Mouse (Mus musculus): Measurements from ENCODE around the gene Fam186b.

Gene Fam186b

DNA sequence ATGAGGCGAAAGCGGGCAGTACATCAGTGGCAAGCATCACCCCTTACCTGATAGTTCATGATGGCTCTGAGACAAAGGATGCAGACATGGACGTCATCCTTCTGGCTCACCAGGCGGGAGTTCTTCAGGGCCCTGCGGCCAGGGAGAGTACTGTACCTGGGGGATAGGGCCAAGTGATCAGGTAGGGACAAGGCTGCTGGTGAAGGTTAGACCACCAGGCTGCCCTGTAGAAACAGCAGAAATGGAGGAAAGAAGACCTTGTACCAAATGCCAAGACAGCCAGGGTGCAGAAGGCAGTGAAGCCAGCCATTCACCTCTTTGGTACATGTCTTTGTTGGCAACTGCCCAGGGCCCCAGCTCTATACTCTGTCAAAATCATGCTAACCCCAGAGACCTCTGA is 32.3 kb upstream of the Fam186b start:
- ChIA-PET POLR2A (no interaction called here), CTCF (interaction anchor here (0.6 to 1.5 kb wide), 11 partner anchors 9 to 850 kb away, joined by 3 to 9 read pairs (median 3); no protein-coding TSS in a partner anchor)

DNA sequence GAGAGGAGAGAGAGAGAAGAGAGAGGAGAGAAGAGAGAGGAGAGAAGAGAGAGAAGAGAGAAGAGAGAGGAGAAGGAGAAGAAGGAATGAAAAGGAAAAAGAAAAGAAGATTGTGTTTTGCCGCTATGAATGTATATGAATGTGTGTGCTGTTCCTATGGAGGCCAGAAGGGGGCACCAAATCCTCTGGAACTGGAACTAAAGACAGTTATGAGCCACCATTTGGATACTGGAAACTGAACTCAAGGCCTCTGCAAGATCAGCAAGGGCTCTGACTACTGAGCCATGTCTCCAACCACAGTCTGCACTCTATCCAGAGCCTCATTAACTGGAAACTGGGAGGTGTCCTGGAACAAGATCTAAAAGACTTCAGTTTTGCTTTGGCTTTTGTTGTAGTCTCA is 31.3 kb upstream of the Fam186b start:
- CTCF ChIA-PET = interaction anchor here (0.6 to 2.0 kb wide), 12 partner anchors 10 to 1153 kb away, joined by 3 to 12 read pairs (median 4); partner anchors contain the start of gene Fmnl3 (in 1 of the 4)

GRCm38 (mm10) chr15:99326407-99326806 is 30.7 kb upstream of the Fam186b start:
- ChIA-PET CTCF (interaction anchor here (0.6 to 2.0 kb wide), 15 partner anchors 9 to 1154 kb away, joined by 3 to 12 read pairs (median 4); partner anchors contain the start of gene Fmnl3 (in 1 of the 4)), POLR2A (interaction anchor here in 1 of 4 experiments (0.7 kb wide), 2 partner anchors 9 to 34 kb away, joined by 4 read pairs; no protein-coding TSS in a partner anchor)

More for the DNA sequence above, 31.3 kb upstream of the Fam186b start:
- POLR2A ChIA-PET = interaction anchor here in 1 of 4 experiments (0.7 kb wide), 1 partner anchor 34 kb away, joined by 4 read pairs; no protein-coding TSS in a partner anchor

DNA sequence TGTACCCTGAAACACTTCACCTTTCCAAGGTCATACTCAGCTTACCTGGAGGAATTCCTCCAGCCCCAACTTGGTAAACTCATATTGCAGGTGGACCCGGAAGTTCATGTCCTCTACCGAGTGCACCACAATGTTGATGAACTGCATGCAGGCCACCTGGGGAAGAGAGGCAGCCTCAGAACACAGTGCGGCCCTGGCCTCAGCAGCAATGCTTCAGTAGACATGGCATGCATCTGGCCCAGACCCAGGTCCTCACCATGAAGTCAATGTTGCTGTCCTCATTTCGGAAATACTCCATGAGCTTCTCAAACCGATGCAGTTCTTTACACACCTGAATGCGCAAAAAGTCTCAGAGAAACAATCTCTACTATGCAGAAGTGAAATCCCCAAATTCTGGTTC is 29.9 kb upstream of the Fam186b start:
- ChIA-PET POLR2A (interaction anchor here in 1 of 4 experiments (0.7 kb wide), 1 partner anchor 8 kb away, joined by 4 read pairs; no protein-coding TSS in a partner anchor), CTCF (interaction anchor here in 3 of 4 experiments (0.5 to 2.0 kb wide), 8 partner anchors 8 to 448 kb away, joined by 3 to 12 read pairs (median 4); partner anchors contain the start of gene Fmnl3 (in 1 of the 3))

DNA sequence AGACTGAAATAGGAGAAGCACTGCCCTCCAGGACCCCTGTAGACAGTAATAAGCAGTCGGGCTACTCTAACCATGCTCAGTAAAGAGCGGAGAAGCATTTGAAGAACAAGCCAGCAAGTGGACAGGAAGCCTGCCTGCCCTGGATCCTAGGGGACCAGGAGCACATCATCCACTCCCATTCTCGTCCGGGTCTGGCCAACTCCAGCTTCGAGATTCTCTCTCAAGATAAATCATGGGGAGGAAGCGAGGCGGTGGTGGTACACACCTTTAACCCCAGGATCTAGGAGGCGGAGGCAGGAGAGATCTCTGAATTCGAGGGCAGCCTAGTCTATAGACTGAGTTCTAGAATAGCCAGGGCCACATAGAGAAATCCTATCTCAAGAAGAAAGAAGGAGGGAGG is 28.5 kb upstream of the Fam186b start:
- ChIA-PET CTCF (interaction anchor here in 3 of 4 experiments (0.6 to 1.7 kb wide), 3 partner anchors 54 to 273 kb away, joined by 3 to 8 read pairs (median 4); no protein-coding TSS in a partner anchor), POLR2A (interaction anchor here in 1 of 4 experiments (0.7 to 1.5 kb wide), 6 partner anchors 9 to 90 kb away, joined by 3 read pairs; no protein-coding TSS in a partner anchor)

DNA sequence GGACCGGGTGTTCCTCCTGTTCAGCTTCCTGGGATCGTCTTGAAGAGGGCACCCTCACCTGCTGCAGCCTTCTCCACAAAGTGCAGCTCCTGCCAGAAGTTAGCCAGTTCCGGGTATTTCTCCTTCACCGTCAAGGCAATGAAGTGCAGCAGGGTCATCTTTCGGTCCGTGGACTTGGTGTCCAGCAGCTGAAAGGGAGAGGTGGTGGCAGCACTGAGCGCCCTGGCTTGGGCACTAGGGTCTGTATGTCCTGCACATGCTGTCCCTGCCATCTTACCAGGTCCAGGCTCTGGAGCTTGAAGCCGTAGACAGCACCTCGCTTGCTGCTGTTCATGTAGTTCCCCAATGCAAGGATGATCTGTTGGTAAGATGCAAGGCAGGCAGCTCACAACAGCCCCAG is 25.3 kb upstream of the Fam186b start:
- ChIA-PET CTCF (interaction anchor here in 1 of 4 experiments (0.6 to 1.3 kb wide), 4 partner anchors 31 to 246 kb away, joined by 3 to 6 read pairs (median 4); no protein-coding TSS in a partner anchor), POLR2A (no interaction called here)

- CTCF ChIA-PET = interaction anchor here in 1 of 4 experiments (0.5 to 1.3 kb wide), 4 partner anchors 32 to 247 kb away, joined by 3 to 5 read pairs (median 4); no protein-coding TSS in a partner anchor
- POLR2A ChIA-PET = interaction anchor here in 3 of 4 experiments (0.6 to 1.5 kb wide), 5 partner anchors 13 to 105 kb away, joined by 3 to 8 read pairs (median 4); no protein-coding TSS in a partner anchor
These were observed 24.5 kb upstream of the Fam186b start for GRCm38 (mm10) chr15:99320168-99320674.

DNA sequence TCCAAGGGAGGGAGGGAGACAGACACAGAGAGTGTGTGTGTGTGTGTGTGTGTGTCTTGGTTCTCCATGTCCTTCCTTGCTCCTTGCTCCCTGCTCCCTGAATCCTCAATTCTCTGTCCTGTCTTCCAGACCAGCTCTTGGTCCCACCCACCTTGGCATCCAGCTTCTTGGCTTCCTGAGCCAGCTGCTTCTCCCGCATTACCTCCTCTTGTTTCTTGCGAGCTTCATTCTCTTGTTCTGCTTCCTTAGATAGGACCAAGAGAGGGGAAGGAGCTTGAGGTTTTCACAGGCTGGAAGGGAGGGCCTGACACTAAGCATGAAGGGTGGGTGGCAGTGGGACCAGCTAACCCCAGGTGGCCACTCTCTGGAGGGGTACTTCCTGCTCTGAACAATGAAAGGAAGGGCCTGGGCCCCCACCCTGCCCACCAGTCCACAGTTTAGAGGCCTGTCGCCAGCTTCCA is 23.8 kb upstream of the Fam186b start:
- POLR2A ChIA-PET = interaction anchor here in 1 of 4 experiments (0.6 to 1.5 kb wide), 5 partner anchors 14 to 233 kb away, joined by 3 to 5 read pairs (median 4); no protein-coding TSS in a partner anchor
- CTCF ChIA-PET = interaction anchor here in 2 of 4 experiments (0.5 to 1.3 kb wide), 6 partner anchors 13 to 270 kb away, joined by 3 to 10 read pairs (median 4); no protein-coding TSS in a partner anchor

DNA sequence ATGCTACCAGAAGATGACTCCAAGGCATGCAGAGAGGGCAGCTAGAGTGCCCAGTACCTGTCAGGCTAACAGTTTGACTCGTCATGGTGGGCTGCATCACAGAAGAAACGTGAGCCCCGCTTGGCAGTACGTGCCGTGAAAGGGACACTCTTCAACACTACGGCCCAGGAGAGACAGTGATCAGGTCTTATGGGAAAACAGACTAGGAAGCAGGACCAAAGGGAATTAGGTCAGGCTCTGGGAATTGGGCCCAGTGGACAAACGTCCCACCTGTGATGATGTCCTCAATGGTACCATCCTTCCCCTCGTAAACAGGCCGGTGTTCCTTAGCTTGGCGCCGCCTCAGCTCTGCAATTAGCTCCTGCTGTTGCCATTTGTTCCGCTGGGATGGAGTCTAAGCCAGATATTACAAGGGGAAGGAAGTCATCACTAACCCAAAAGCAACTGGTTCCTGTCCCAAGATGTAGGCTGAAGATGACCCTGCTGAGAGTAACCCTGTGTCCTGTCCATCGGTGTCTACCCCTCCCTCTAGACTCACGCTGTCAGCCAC is 23.2 kb upstream of the Fam186b start:
- ChIA-PET POLR2A (interaction anchor here in 2 of 4 experiments (0.6 to 2.7 kb wide), 6 partner anchors 40 to 232 kb away, joined by 3 to 9 read pairs (median 4); partner anchors contain the start of gene Tmbim6 (in 1 of the 2)), CTCF (interaction anchor here in 3 of 4 experiments (0.5 to 1.3 kb wide), 7 partner anchors 12 to 183 kb away, joined by 3 to 10 read pairs (median 3); no protein-coding TSS in a partner anchor)

GRCm38 (mm10) chr15:99318071-99318470 is 22.4 kb upstream of the Fam186b start:
- POLR2A ChIA-PET = interaction anchor here in 3 of 4 experiments (0.5 to 2.7 kb wide), 5 partner anchors 8 to 556 kb away, joined by 3 to 9 read pairs (median 4); partner anchors contain the start of gene Tmbim6 (in 1 of the 3)
- CTCF ChIA-PET = interaction anchor here in 2 of 4 experiments (0.7 to 1.9 kb wide), 3 partner anchors 15 to 153 kb away, joined by 3 to 7 read pairs (median 4); no protein-coding TSS in a partner anchor

DNA sequence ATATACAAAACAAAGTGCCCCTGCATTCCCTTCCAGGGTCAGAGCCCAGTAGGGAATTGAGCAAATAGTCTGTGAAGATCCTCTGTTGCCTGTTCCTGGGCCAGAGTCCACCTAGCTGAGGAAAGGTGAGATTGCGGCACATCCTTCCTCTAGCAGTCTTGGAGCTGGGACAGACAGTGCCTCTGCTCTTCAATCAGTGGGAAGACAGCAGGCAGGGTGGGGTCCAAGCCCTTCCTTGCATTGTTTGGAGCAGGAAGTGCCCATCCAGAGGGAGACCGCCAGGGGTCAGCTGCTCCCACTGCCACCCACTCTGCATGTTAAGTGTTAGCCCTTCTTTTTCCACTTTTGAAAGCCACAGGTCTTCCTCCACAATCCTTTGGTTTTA is 21.6 kb upstream of the Fam186b start:
- POLR2A ChIA-PET = interaction anchor here in 2 of 4 experiments (0.8 to 2.7 kb wide), 4 partner anchors 9 to 76 kb away, joined by 3 to 9 read pairs (median 4); partner anchors contain the start of gene Tmbim6 (in 1 of the 2)

DNA sequence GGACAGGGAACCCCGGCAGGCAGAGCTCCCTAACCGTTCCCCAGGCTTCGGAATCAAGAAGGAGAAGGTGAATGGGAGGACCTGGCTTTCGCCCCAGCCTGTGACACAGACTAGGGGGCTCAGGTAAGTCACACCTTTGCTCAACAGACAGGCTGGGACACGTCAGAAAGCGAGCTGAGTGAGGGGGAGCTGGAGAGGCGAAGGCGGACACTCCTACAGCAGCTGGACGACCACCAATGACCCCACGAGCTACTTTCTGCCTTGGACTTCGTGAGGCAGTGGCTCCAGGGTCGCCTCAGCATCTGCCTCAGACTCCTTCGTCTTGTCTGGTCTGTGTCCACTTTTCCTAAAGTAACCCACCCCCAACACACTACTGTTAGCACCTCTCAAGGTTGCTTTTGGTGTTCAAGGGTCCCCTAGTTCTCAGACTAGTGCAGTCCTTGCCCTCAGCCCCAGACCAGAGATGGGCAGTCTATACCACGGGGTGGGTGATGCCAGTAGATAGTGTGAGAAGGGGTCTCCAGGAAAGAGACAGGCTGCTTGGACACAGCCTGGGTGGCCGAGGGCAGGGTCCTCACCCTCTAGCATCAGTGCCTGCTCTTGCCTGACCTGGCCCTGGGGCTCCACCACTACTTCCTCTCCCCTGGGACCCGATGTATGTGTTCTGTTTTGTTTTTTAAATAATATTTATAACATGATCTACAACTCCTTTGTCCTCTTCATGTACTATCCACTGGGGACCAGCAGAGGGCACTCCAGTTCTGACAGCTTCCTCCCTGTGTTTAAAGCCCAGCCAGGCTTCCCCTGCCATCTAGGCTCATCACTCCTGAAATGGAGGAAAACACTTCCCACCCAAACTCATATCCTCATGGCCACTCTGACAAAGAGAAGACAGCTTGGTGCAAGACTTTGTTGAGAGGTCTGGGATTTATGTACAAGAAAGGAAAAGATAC is 20.9 kb upstream of the Fam186b start:
- POLR2A ChIA-PET = interaction anchor here in 3 of 4 experiments (0.7 to 2.7 kb wide), 13 partner anchors 9 to 362 kb away, joined by 3 to 9 read pairs (median 3); partner anchors contain the start of genes C1ql4 (in 1 of the 3), Tmbim6 (in 1 of the 3), Troap (in 1 of the 3) and Tuba1c (in 1 of the 3)
- CTCF ChIA-PET = interaction anchor here (0.5 to 2.4 kb wide), 29 partner anchors 9 to 936 kb away, joined by 3 to 17 read pairs (median 3); partner anchors contain the start of gene Tmbim6 (in 1 of the 4)

More for the DNA sequence above, 21.6 kb upstream of the Fam186b start:
- CTCF ChIA-PET = interaction anchor here in 3 of 4 experiments (0.5 to 2.4 kb wide), 15 partner anchors 8 to 684 kb away, joined by 3 to 8 read pairs (median 3); no protein-coding TSS in a partner anchor

DNA sequence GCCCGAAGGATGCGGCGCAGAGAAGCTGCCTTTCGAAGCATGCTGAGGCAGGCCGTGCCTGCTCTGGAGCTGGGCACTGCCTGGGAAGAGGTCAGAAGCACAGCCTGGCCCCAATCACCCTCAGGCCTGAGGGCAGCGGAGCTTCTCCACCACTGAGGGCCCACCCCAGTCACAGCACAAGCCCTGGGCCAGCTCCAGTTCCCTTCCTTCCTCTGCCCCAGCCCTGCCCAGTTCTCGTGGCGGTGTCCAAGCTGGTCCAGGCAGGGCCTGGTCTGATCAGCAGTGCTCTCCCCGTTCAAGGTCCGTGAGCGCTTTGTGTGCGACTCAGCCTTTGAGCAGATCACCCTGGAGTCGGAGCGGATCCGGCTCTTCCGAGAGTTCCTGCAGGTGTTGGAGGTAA is 19.2 kb upstream of the Fam186b start:
- ChIA-PET CTCF (interaction anchor here in 3 of 4 experiments (0.7 to 1.8 kb wide), 7 partner anchors 8 to 288 kb away, joined by 3 to 6 read pairs (median 4); no protein-coding TSS in a partner anchor), POLR2A (interaction anchor here in 3 of 4 experiments (0.6 to 1.7 kb wide), 5 partner anchors 9 to 261 kb away, joined by 3 to 4 read pairs (median 3); partner anchors contain the start of gene Mcrs1 (in 1 of the 3))

GRCm38 (mm10) chr15:99310617-99311016 is 14.9 kb upstream of the Fam186b start:
- CTCF ChIA-PET = no interaction called here
- POLR2A ChIA-PET = no interaction called here

GRCm38 (mm10) chr15:99309549-99309948 is 13.9 kb upstream of the Fam186b start:
- ChIA-PET CTCF (interaction anchor here in 1 of 4 experiments (0.6 kb wide), 1 partner anchor 17 kb away, joined by 3 read pairs; no protein-coding TSS in a partner anchor), POLR2A (interaction anchor here in 1 of 4 experiments (0.6 to 1.1 kb wide), 3 partner anchors 13 to 134 kb away, joined by 3 to 4 read pairs (median 4); no protein-coding TSS in a partner anchor)

- CTCF ChIA-PET = no interaction called here
- POLR2A ChIA-PET = interaction anchor here in 1 of 4 experiments (1.0 kb wide), 1 partner anchor 8 kb away, joined by 3 read pairs; no protein-coding TSS in a partner anchor
These were observed 11.8 kb upstream of the Fam186b start for GRCm38 (mm10) chr15:99307476-99307875.

DNA sequence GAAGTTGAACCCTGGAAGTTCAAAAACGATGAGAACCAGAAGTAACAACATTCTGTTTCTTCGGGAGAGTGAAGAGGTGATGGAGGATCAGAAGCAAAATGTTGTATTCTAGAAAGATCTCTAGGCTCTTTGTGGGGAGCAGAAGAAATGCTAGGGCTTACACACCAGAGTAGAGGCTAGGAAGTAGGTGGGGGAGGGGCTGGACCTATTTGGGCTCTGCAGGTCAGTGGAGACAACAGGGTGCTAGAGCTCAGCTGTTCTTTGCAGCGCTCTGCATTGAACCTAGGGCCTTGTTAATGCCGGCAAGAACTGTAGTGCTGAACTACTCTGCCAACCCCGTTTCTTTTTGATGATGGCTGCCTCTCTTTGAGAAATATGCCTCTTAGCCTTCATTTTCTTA is 525 bp upstream of the Fam186b start:
- CTCF ChIA-PET = interaction anchor here in 3 of 4 experiments (0.6 to 1.4 kb wide), 3 partner anchors 13 to 19 kb away, joined by 4 to 5 read pairs (median 4); no protein-coding TSS in a partner anchor
- POLR2A ChIA-PET = interaction anchor here in 3 of 4 experiments (0.5 to 1.6 kb wide), 5 partner anchors 14 to 1445 kb away, joined by 3 to 7 read pairs (median 4); partner anchors contain the start of gene Troap (in 1 of the 3)

Data from embryonic stem cell, embryonic (primary cell).